ENCODE assay signal across 8 mouse cellular contexts in the genomic region with DNA sequence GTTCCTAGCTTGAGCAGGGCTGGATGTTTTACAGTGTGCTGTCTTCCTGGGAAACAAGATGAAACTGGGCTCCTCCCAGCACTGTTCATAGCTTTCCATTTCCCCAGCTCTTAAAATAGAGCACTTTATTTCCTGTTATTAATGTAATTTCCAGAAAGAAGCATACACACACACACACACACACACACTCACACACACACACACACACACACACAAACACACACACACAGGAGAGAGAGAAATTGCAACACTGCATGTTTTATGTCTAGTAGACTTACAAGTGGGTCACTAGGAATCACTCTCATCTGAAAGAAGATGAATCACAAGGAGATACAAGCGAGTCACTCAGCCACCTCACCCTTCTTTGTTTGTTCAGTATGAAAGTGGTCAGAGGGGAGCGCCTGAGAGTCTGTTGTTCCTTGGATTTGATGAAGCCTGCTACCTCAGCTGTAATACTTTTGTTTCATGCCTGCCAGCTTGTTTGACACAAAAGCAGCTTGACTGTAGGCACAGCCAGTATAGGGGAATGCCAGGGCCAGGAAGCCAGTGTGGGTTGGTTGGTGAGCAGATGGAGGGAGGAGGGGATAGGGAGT. TPM values are rescaled to one million over a fixed set of nuclear protein-coding genes. Genes with fewer than 3 reads are reported as not detected.
DNase-seq lines count a peak whose midpoint lies in the region; ATAC-seq and TF ChIP-seq lines count a peak whose summit lies in the region.
"Not testable (repeated sequence)": the region's sequence is repeated elsewhere in the genome, so short reads cannot be mapped to it uniquely, and the experiment has no call there.

No protein-coding gene starts in this region.

- H3K4me1 ChIP-seq in forebrain, embryonic 16.5 days (replicated peaks; ENCODE audit: control insufficient read depth, insufficient read depth, low read length); lung, postnatal 0 days (ENCODE audit: insufficient read depth, low read depth, low read length): not testable (repeated sequence)

- not testable (repeated sequence) for H3K79me2 ChIP-seq in myocyte (ENCODE audit: control insufficient read depth, insufficient read depth)

- not testable (repeated sequence) for H3K9ac ChIP-seq in forebrain, embryonic 16.5 days (replicated peaks; ENCODE audit: low read depth, low read length); lung, postnatal 0 days (replicated peaks; ENCODE audit: low read depth)

- not testable (repeated sequence) for H3K4me3 ChIP-seq in forebrain, embryonic 16.5 days (replicated peaks; ENCODE audit: low read length); lung, postnatal 0 days (ENCODE audit: low read depth, low read length); myocyte

- not testable (repeated sequence) for TF ChIP-seq POLR2A in myocyte (IDR thresholded peaks at IDR 0.05; ENCODE audit: insufficient read length, low read depth)

- peak; percentile 47 for DNase-seq in 3T3-L1 (ENCODE audit: low read depth, low spot score)
- DNase-seq in brain, adult 2 months (ENCODE audit: low read depth, low spot score): peak; percentile 10
- DNase-seq in heart, postnatal 10 days: peak; percentile 17 to 38
- peak; percentile 7 to 10 for DNase-seq in kidney, adult 8-10 months
- DNase-seq in layer of hippocampus, adult 9-10 months (ENCODE audit: low spot score): peak; percentile 8
- DNase-seq in lung, postnatal 0 days (ENCODE audit: low spot score): not testable (repeated sequence)

- WGBS in forebrain, embryonic 16.5 days: 46% methylated on average over 2 of the region's 2 CpGs
- WGBS in lung, postnatal 0 days: 37% methylated on average over 2 of the region's 2 CpGs

- not testable (repeated sequence) for TF ChIP-seq CTCF in lung, postnatal 0 days (IDR thresholded peaks at IDR 0.05)

- not testable (repeated sequence) for H3ac ChIP-seq in myocyte (ENCODE audit: control insufficient read depth, insufficient read length)

- not testable (repeated sequence) for TF ChIP-seq EP300 in lung, postnatal 0 days (IDR thresholded peaks at IDR 0.05)

- intact Hi-C loops in heart, postnatal 10 days (cut with DNase I): not testable (repeated sequence)

- H3K36me3 ChIP-seq in forebrain, embryonic 16.5 days (ENCODE audit: control insufficient read depth, insufficient read depth); lung, postnatal 0 days (ENCODE audit: insufficient read depth, low read length); myocyte (ENCODE audit: control insufficient read depth, insufficient read depth): not testable (repeated sequence)

- not testable (repeated sequence) for H3K9me3 ChIP-seq in forebrain, embryonic 16.5 days (ENCODE audit: control insufficient read depth, low read length); lung, postnatal 0 days (ENCODE audit: low read length)

- H3K4me2 ChIP-seq in forebrain, embryonic 16.5 days (ENCODE audit: low read length); lung, postnatal 0 days (replicated peaks; ENCODE audit: low read depth, low read length); myocyte (ENCODE audit: low read depth): not testable (repeated sequence)

- H3K27ac ChIP-seq in forebrain, embryonic 16.5 days (ENCODE audit: low read length); lung, postnatal 0 days (ENCODE audit: low read length): not testable (repeated sequence)

- ATAC-seq in forebrain, embryonic 16.5 days: peak; percentile 57; the same call in 1 of the 2 replicates
- peak; percentile 41; the same call in 1 of the 2 replicates for ATAC-seq in lung, postnatal 0 days

- not testable (repeated sequence) for H3K27me3 ChIP-seq in forebrain, embryonic 16.5 days (replicated peaks; ENCODE audit: control insufficient read depth, insufficient read depth, low read length); lung, postnatal 0 days (replicated peaks; ENCODE audit: insufficient read depth, low read length); myocyte (ENCODE audit: control insufficient read depth, insufficient read depth, insufficient read length)

TF ChIP-seq in myocyte, 11 proteins besides CTCF, POLR2A, EP300 and RAD21:
- TF ChIP-seq CEBPB (IDR thresholded peaks at IDR 0.05; ENCODE audit: insufficient read depth, poor library complexity, severe bottlenecking): peak; percentile 50; the same call in 1 of the 2 replicates

RNA-seq across cellular contexts. Expression of gene Ifi204, which starts 36.0 kb away (rescaled TPM):
- 0.24 and 0.70 TPM in 2 replicates for polyA plus RNA-seq in forebrain, embryonic 16.5 days (2015; fragmentation: Nextera tagmentation; extraction: Ambion mirVana)
- 1 to 10 TPM; 1.2 to 1.5 TPM for total RNA-seq in heart, postnatal 10 days (2021)
- 1.5 and 1.9 TPM in 2 replicates for polyA plus RNA-seq in lung, postnatal 0 days (2015; fragmentation: Nextera tagmentation; extraction: Ambion mirVana)
- polyA plus RNA-seq in myocyte (2012; fragmentation: generic; extraction: Trizol): 5.2 TPM
